Mouse (Mus musculus) stomach, embryonic 15.5 days (tissue): ENCODE data around the gene Dnajc1. TPM values are rescaled to one million over a fixed set of nuclear protein-coding genes. Genes with fewer than 3 reads are reported as not detected.

ENCODE experiments used
- ATAC-seq: fragments of 200-750 bp; cut with Nextera tagmentation; 2 replicates; pipeline ENCODE4 v1.8.0; 2017; ENCODE audit warnings: low read depth, moderate number of reproducible peaks, moderate TSS enrichment; ENCODE audit not compliant: insufficient read depth, low FRiP score
- H3K27ac ChIP-seq: fragments of 300-500 bp; sonication (generic); 2 replicates; pipeline ENCODE4 v1.5.1; 2015; ENCODE audit warnings: mild to moderate bottlenecking, inconsistent platforms
- H3K27me3 ChIP-seq: fragments of 300-500 bp; sonication (generic); replicated peaks from 2 replicates; pipeline ENCODE4 v1.6.1; 2015; ENCODE audit warnings: inconsistent platforms
- H3K36me3 ChIP-seq: fragments of 300-500 bp; sonication (generic); 2 replicates; pipeline ENCODE4 v1.6.1; 2015; ENCODE audit warnings: inconsistent platforms
- H3K4me1 ChIP-seq: fragments of 300-500 bp; sonication (generic); 2 replicates; pipeline ENCODE4 v1.6.1; 2015; ENCODE audit warnings: inconsistent platforms
- H3K4me2 ChIP-seq: fragments of 300-500 bp; sonication (generic); 2 replicates; pipeline ENCODE4 v1.6.1; 2015; ENCODE audit warnings: mild to moderate bottlenecking, inconsistent platforms
- H3K4me3 ChIP-seq: fragments of 300-500 bp; sonication (generic); replicated peaks from 2 replicates; pipeline ENCODE4 v1.5.1; 2015; ENCODE audit warnings: inconsistent platforms
- H3K9ac ChIP-seq: fragments of 300-500 bp; sonication (generic); 2 replicates; pipeline ENCODE4 v1.6.1; 2015; ENCODE audit warnings: inconsistent platforms
- H3K9me3 ChIP-seq: fragments of 300-500 bp; sonication (generic); 2 replicates; pipeline ENCODE4 v1.6.1; 2016; ENCODE audit warnings: inconsistent platforms
- WGBS: fragments of 180-500 bp; shearing (Covaris S2); methylation state at CpG from one replicate; pipeline ENCODE4 v1.1.7; 2015; 5-methylcytosine and 5-hydroxymethylcytosine counted together
- polyA plus RNA-seq: library from polyadenylated mRNA; unstranded; fragments of >200 nt; fragmentation: Nextera tagmentation; extraction: Ambion mirVana; gene quantifications from 2 replicates; pipeline ENCODE4 v1.2.1, GENCODE M21; 2015

Dnajc1 gene
- 44.1 and 48.3 TPM in 2 replicates for polyA plus RNA-seq

DNA sequence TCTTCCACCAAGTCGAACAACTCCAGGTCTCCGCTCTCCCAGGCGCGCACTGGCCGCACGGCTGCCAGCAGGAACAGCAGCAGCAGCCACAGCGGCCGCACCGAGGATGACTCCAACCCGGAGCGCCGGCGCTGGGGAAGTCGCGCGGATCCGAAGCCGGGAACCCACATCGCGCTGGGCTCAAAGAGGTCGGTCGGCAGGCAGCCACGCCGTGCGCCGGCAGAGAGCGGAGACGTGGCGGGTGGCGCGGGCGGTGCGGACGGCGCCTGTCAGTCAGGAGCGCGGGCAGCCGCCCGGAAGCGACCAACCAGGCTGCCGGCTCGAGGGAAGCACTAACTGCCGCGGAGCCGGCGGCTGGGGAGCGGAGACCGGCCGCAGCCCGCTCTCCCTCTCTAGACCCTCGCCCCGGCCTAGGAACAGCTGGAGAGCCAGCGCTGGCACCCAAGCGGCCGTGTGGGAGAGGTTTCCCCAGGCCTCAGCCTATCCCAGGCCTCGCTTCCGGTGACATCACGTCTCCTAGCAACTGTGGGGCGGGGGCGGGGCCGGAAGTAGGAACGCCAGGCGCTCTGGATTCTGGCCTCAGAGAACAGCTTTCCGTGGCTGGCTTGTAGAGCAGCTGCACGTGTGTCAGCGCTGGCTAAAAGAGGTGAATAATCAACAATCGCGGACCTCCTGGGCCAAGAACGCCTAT is at the start of gene Dnajc1:
TSS of gene Dnajc1 (minus strand) at position 500 of the 691 bp plus-strand sequence.
- WGBS = under 1% methylated on average over 67 of the region's 69 CpGs
- H3K4me2 ChIP-seq = peak within 1 kb of the TSS; percentile 56
- H3K36me3 ChIP-seq = no peaks in the 10 kb centered on the region
- H3K27ac ChIP-seq = peak within 1 kb of the TSS; percentile 98
- ATAC-seq = peak; percentile 100
- peak within 1 kb of the TSS; percentile 63 for H3K4me3 ChIP-seq
- H3K27me3 ChIP-seq = no peaks in the 10 kb centered on the region
- H3K9me3 ChIP-seq = no peaks in the 10 kb centered on the region
- H3K4me1 ChIP-seq = peaks cover 5% of the 10 kb centered on the region; the same call in 1 of the 2 replicates
- peak within 1 kb of the TSS; percentile 70 for H3K9ac ChIP-seq

DNA sequence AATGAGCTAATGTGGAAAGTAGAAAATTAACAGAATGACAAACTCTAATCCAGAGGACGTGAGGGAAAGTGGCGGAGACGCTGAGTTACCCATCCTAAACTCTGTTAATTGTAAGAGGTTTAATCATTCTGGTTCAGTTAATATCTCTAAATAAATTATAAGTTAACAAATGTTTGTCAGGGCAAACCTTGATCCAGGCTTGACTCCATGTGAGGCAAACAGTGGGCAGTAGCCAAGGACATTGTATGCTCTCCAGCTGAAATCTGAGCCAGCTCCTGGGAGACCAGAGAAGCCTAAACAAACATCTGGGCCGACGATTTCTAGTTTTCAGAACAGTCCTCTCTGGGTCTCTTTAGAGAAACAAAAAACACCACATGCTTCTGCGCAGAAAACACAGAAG is 49.2 kb upstream of the Dnajc1 start:
- H3K9ac ChIP-seq = no peak overlapping the region
- no peaks in the 10 kb centered on the region for H3K36me3 ChIP-seq
- H3K4me2 ChIP-seq = no peak overlapping the region
- ATAC-seq = no peak
- H3K27me3 ChIP-seq = no peaks in the 10 kb centered on the region
- 36% methylated on average over 6 of the region's 6 CpGs for WGBS
- no peaks in the 10 kb centered on the region for H3K9me3 ChIP-seq
- no peaks in the 10 kb centered on the region for H3K4me1 ChIP-seq
- no peak overlapping the region for H3K4me3 ChIP-seq
- no peak overlapping the region for H3K27ac ChIP-seq

DNA sequence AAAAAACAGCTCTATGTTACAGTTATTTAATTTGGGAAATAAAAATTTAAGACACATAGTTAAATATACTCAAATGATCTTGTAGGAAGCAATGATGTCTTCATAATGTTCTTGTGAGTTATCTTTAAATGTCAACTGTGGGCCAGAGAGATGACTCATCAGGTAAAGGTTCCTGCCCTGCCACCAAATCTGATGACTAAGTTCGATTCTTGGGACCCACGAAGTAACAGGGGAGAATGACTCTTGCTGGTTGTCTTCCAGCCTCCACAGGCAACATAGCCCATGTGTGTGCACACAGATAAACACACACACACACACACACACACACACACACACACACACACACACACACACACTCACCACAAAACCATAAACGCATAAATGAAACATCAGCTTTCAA is 22.6 kb upstream of the Dnajc1 start:
- H3K9ac ChIP-seq = no peak overlapping the region
- no peaks in the 10 kb centered on the region for H3K9me3 ChIP-seq
- no peak for ATAC-seq
- no peaks in the 10 kb centered on the region for H3K27me3 ChIP-seq
- no peak overlapping the region for H3K27ac ChIP-seq
- H3K4me2 ChIP-seq = no peak overlapping the region
- no peaks in the 10 kb centered on the region for H3K4me1 ChIP-seq
- H3K4me3 ChIP-seq = no peak overlapping the region
- no peaks in the 10 kb centered on the region for H3K36me3 ChIP-seq
- WGBS = 77% methylated on average over 3 of the region's 3 CpGs

GRCm38 (mm10) chr2:18403679-18404078 is 11.0 kb upstream of the Dnajc1 start:
- Histone ChIP-seq H3K27ac (no peak overlapping the region), H3K4me2 (no peak overlapping the region), H3K36me3 (no peaks in the 10 kb centered on the region), H3K27me3 (no peaks in the 10 kb centered on the region), H3K9ac (no peak overlapping the region), H3K9me3 (no peaks in the 10 kb centered on the region), H3K4me3 (no peak overlapping the region), H3K4me1 (no peaks in the 10 kb centered on the region)
- no peak for ATAC-seq
- WGBS = 75% methylated on average over 1 of the region's 1 CpGs

DNA sequence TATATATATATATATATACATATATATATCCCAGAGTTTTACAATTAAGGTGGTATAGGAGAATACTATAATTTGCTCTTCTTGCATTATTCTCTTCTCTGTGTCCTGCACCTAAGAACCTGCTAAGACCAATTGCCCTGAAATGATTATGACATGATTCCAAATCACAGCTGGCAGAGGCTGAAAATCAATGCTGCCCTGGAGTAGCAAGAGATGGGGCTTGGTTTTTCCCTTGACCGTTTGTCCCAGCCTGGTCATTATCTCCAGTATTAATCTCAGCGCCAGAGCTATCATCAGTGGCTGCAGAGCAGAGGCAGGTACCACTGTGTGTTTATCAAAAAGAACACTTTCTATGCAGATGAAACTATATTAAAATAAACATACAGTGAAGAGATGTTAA is 9.1 kb upstream of the Dnajc1 start:
- H3K4me2 ChIP-seq = no peak overlapping the region
- WGBS = 59% methylated on average over 2 of the region's 2 CpGs
- H3K9ac ChIP-seq = no peak overlapping the region
- no peaks in the 10 kb centered on the region for H3K36me3 ChIP-seq
- no peak overlapping the region for H3K27ac ChIP-seq
- no peaks in the 10 kb centered on the region for H3K9me3 ChIP-seq
- no peak overlapping the region for H3K4me3 ChIP-seq
- no peak for ATAC-seq
- H3K27me3 ChIP-seq = no peaks in the 10 kb centered on the region
- no peaks in the 10 kb centered on the region for H3K4me1 ChIP-seq

- no peak for ATAC-seq
- Histone ChIP-seq H3K9me3 (no peaks in the 10 kb centered on the region), H3K4me3 (peak overlapping the region; percentile 63), H3K9ac (no peak overlapping the region), H3K4me1 (peaks cover 5% of the 10 kb centered on the region; the same call in 1 of the 2 replicates), H3K4me2 (peak overlapping the region; percentile 56), H3K27ac (peak overlapping the region; percentile 98), H3K36me3 (no peaks in the 10 kb centered on the region), H3K27me3 (no peaks in the 10 kb centered on the region)
- 62% methylated on average over 2 of the region's 2 CpGs for WGBS
Observed at GRCm38 (mm10) chr2:18393022-18393519, 441 bp upstream of the Dnajc1 start.

- ATAC-seq = no peak
- peak overlapping the region; percentile 56 for H3K4me2 ChIP-seq
- under 1% methylated on average over 11 of the region's 11 CpGs for WGBS
- peak overlapping the region; percentile 63 for H3K4me3 ChIP-seq
- no peaks in the 10 kb centered on the region for H3K9me3 ChIP-seq
- H3K27me3 ChIP-seq = no peaks in the 10 kb centered on the region
- no peaks in the 10 kb centered on the region for H3K36me3 ChIP-seq
- peak overlapping the region; percentile 98 for H3K27ac ChIP-seq
- peaks cover 5% of the 10 kb centered on the region; the same call in 1 of the 2 replicates for H3K4me1 ChIP-seq
- H3K9ac ChIP-seq = peak overlapping the region; percentile 70
Observed at GRCm38 (mm10) chr2:18391861-18392260, 769 bp downstream of the Dnajc1 start.

DNA sequence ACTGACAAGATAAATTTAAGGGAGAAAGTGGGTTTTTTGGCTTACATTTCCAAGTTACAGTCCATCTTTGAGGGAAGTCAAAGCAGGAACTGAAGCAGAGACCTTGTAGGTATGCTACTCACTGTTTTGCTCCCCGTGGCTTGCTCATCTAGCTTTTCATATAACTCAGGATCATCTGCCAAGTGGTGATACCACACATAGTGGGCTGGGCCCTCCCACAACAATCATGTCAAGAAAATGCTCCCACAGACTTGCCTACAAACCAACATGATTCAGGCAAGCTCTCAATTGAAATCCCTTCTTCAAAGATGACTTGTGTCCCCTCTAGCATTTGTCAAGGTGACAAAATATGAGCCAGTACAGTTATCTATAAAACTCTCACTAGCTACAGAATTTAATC is 3.0 kb downstream of the Dnajc1 start:
- no peak overlapping the region for H3K27ac ChIP-seq
- no peak for ATAC-seq
- WGBS = 87% methylated on average over 1 of the region's 1 CpGs
- no peak overlapping the region for H3K9ac ChIP-seq
- H3K4me2 ChIP-seq = no peak overlapping the region
- H3K4me1 ChIP-seq = peaks cover 5% of the 10 kb centered on the region; the same call in 1 of the 2 replicates
- no peaks in the 10 kb centered on the region for H3K36me3 ChIP-seq
- no peaks in the 10 kb centered on the region for H3K9me3 ChIP-seq
- H3K27me3 ChIP-seq = no peaks in the 10 kb centered on the region
- H3K4me3 ChIP-seq = no peak overlapping the region

GRCm38 (mm10) chr2:18381662-18382061 is 11.0 kb downstream of the Dnajc1 start:
- no peak overlapping the region for H3K9ac ChIP-seq
- no peak overlapping the region for H3K27ac ChIP-seq
- no peak for ATAC-seq
- no peaks in the 10 kb centered on the region for H3K4me1 ChIP-seq
- H3K4me3 ChIP-seq = no peak overlapping the region
- H3K9me3 ChIP-seq = no peaks in the 10 kb centered on the region
- no peaks in the 10 kb centered on the region for H3K27me3 ChIP-seq
- H3K36me3 ChIP-seq = no peaks in the 10 kb centered on the region
- no peak overlapping the region for H3K4me2 ChIP-seq

GRCm38 (mm10) chr2:18372400-18373182 is 20.0 kb downstream of the Dnajc1 start:
- 39% methylated on average over 11 of the region's 11 CpGs for WGBS
- Histone ChIP-seq H3K27ac (no peak overlapping the region), H3K9ac (no peak overlapping the region), H3K4me2 (peak overlapping the region; percentile 11; the same call in 1 of the 2 replicates), H3K4me3 (no peak overlapping the region), H3K9me3 (no peaks in the 10 kb centered on the region), H3K27me3 (no peaks in the 10 kb centered on the region), H3K36me3 (no peaks in the 10 kb centered on the region), H3K4me1 (peaks cover 4% of the 10 kb centered on the region; the same call in 1 of the 2 replicates)
- ATAC-seq = no peak

DNA sequence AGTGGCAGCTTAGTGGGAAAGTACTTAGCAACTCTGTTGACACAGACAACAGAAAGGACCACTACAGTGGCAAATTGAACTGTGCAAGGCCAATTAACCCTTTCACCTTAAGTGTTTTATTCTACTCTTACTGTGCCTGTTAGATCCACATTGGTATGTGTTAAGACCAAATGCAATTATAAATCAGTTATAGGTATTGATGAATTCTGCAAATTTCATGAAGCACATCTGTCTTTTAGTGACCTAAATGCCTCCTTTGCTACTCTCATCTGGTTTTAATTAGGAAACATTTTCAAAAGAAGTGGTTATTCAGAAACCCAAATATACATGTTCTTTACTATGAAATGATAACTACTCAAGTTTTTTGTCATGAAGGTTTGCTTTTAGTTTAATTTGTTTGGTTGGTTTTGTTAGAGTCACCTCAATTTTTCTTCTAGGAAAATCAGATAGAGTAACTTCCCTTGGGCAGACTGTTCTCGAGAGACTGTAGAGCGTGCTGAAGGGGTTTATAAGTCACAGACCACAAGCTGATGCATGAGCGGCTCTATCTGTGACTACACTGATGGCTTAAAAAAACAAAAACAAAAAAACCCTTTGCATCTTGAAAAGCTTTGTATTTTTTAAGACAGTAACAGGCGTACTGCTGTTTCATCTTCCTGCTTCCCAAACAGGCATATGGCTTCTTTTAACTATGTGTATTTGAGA is 21.7 kb downstream of the Dnajc1 start:
- no peak for ATAC-seq
- Histone ChIP-seq H3K36me3 (no peaks in the 10 kb centered on the region), H3K27me3 (no peaks in the 10 kb centered on the region), H3K4me1 (peaks cover 4% of the 10 kb centered on the region; the same call in 1 of the 2 replicates), H3K4me2 (no peak overlapping the region), H3K9ac (no peak overlapping the region), H3K27ac (no peak overlapping the region), H3K4me3 (no peak overlapping the region), H3K9me3 (no peaks in the 10 kb centered on the region)
- WGBS = 82% methylated on average over 4 of the region's 4 CpGs
